Mouse (Mus musculus) left cerebral cortex, postnatal 25 days (tissue): ENCODE data around the gene Stxbp1. TPM values are rescaled to one million over a fixed set of nuclear protein-coding genes. Genes with fewer than 3 reads are reported as not detected.

Experiments used
- DNase-seq, 2 experiments: peaks; one replicate each; pipeline ENCODE4 v3.0.0; 2022; ENCODE audit warnings: low spot score in 2 of 2, mixed read lengths in 1 of 2
- intact Hi-C: fragments of 180-260 bp; cut with DNase I; formaldehyde crosslinking; loops from one replicate; pipeline ENCODE4 v1.15.1; 2025
- total RNA-seq, 2 experiments: library from RNA; stranded (reverse); gene quantifications; 2 replicates each; pipeline ENCODE4 v1.2.3; 2021

The Stxbp1 gene
- total RNA-seq, 2 experiments from 2014 or later = 957 to 1,021 TPM

DNA sequence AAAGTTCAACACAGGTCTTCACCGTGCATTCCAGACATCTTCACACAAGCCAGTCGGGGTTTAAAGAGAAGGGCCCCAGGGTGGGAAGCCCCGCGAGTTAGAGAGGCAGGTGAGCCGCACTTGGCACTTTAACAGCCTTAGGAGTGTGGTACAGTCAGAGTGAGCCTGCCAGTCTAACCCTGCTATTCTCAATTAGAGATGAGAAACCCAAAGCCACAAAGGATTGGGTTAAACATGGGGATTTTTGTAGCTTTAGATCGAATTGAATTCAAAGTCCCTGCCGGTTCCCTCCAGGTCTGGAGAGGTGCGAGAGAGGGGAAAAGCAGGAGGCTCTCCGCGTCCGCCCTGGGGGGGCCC is 106.2 kb downstream of the Stxbp1 start, which contains the start of gene 6330409D20Rik:
TSS of gene 6330409D20Rik (minus strand) at position 101 of the 357 bp plus-strand sequence.
- intact Hi-C loops = loop anchor here (1.0 kb wide), 1 partner anchor 28 kb away; the partner anchor contains the start of gene Cdk9
- no peak for DNase-seq

GRCm38 (mm10) chr2:32739311-32739710 is 107.7 kb downstream of the Stxbp1 start:
- DNase-seq = no peak
- intact Hi-C loops = no loop called here

Other genes with a start within 250 kb of the Stxbp1 start
- gene St6galnac6, start 247.5 kb downstream of the Stxbp1 start, total RNA-seq = 100 to 1,000 TPM; 112 to 117 TPM
- 100 to 1,000 TPM; 157 to 159 TPM for gene Ak1, start 225.5 kb downstream of the Stxbp1 start, total RNA-seq
- gene Eng, start 200.7 kb downstream of the Stxbp1 start, total RNA-seq = 10 to 100 TPM; 21.9 to 25.0 TPM
- gene Fpgs, start 143.1 kb downstream of the Stxbp1 start, total RNA-seq = 1 to 10 TPM; 7.1 to 9.4 TPM
- gene Cdk9, start 134.2 kb downstream of the Stxbp1 start, total RNA-seq = 100 to 1,000 TPM; 114 to 118 TPM
- gene Sh2d3c, start 126.2 kb downstream of the Stxbp1 start, total RNA-seq = 10 to 100 TPM; 27.8 to 30.8 TPM
- gene 6330409D20Rik, start 106.2 kb downstream of the Stxbp1 start, total RNA-seq = 1 to 10 TPM; 2.3 to 2.4 TPM
- 10 to 100 TPM; 29.9 to 31.0 TPM for gene Tor2a, start 90.0 kb downstream of the Stxbp1 start, total RNA-seq
- gene Ttc16, start 71.6 kb downstream of the Stxbp1 start, total RNA-seq = under 1 TPM; 0.27 to 0.87 TPM
- 1 to 10 TPM; 7.3 to 8.2 TPM for gene Ptrh1, start 71.5 kb downstream of the Stxbp1 start, total RNA-seq
- under 1 TPM in 1 of 2 experiments, not detected in 1; 0.62 TPM for gene Cfap157, start 62.8 kb downstream of the Stxbp1 start, total RNA-seq
- gene Fam129b, start 28.9 kb upstream of the Stxbp1 start, total RNA-seq = 10 to 100 TPM; 20.8 to 24.6 TPM
- gene Rpl12, start 114.3 kb upstream of the Stxbp1 start, total RNA-seq = 100 to 1,000 TPM; 103 to 104 TPM
- gene Lrsam1, start 114.4 kb upstream of the Stxbp1 start, total RNA-seq = 10 to 100 TPM; 35.4 to 43.8 TPM
- 10 to 100 TPM; 23.6 to 27.0 TPM for gene Slc2a8, start 134.8 kb upstream of the Stxbp1 start, total RNA-seq